Mouse (Mus musculus) MEL (cell line): ENCODE measurements around the gene Serinc5. TPM values are rescaled to one million over a fixed set of nuclear protein-coding genes. Genes with fewer than 3 reads are reported as not detected.

Experiments
- DNase-seq: peaks from one replicate; pipeline ENCODE4 v3.0.0; 2011; ENCODE audit warnings: low read depth, low spot score
- H3K27ac ChIP-seq: 2 replicates; pipeline ENCODE4 v1.5.1; 2012; ENCODE audit warnings: low read depth, mild to moderate bottlenecking, control low read depth, low read length, moderate library complexity; ENCODE audit not compliant: control insufficient read depth
- H3K27me3 ChIP-seq, 2 experiments: fragments of 150-350 bp in 1 of 2; sonication (generic) in 1 of 2; 2 replicates each; pipeline ENCODE4 v1.6.1; 2012; ENCODE audit warnings: low read length in 2 of 2, mild to moderate bottlenecking in 2 of 2, improper control_type of control experiment in 1 of 2, moderate library complexity in 1 of 2; ENCODE audit not compliant: insufficient read depth in 2 of 2, control insufficient read depth in 1 of 2
- H3K36me3 ChIP-seq, 2 experiments: 2 replicates each; pipeline ENCODE4 v1.6.1; 2012 to 2014; ENCODE audit warnings: low read length in 2 of 2, improper control_type of control experiment in 1 of 2, inconsistent platforms in 1 of 2, mild to moderate bottlenecking in 1 of 2; ENCODE audit not compliant: insufficient read depth in 2 of 2, control insufficient read depth in 1 of 2
- H3K4me1 ChIP-seq, 2 experiments: fragments of 150-350 bp in 1 of 2; sonication (generic) in 1 of 2; 2 replicates each; pipeline ENCODE4 v1.6.1; 2012; ENCODE audit warnings: low read length in 2 of 2, improper control_type of control experiment in 1 of 2, mild to moderate bottlenecking in 1 of 2; ENCODE audit not compliant: insufficient read depth in 2 of 2, control insufficient read depth in 1 of 2
- H3K4me3 ChIP-seq, 2 experiments: fragments of 150-350 bp in 1 of 2; sonication (generic) in 1 of 2; 2 replicates each; pipeline ENCODE4 v1.5.1; 2012; ENCODE audit warnings: low read depth in 2 of 2, low read length in 2 of 2, mild to moderate bottlenecking in 2 of 2, moderate library complexity in 2 of 2, control low read depth in 1 of 2, improper control_type of control experiment in 1 of 2; ENCODE audit not compliant: control insufficient read depth in 1 of 2, insufficient read depth in 1 of 2
- H3K79me2 ChIP-seq: 2 replicates; pipeline ENCODE4 v1.6.1; 2012; ENCODE audit warnings: mild to moderate bottlenecking, low read length, moderate library complexity; ENCODE audit not compliant: control insufficient read depth, poor library complexity, insufficient read depth
- H3K9ac ChIP-seq: 2 replicates; pipeline ENCODE4 v1.6.1; 2012; ENCODE audit warnings: low read depth, mild to moderate bottlenecking, control low read depth, low read length, moderate library complexity; ENCODE audit not compliant: control insufficient read depth, poor library complexity, severe bottlenecking
- H3K9me3 ChIP-seq: fragments of 150-350 bp; sonication (generic); replicated peaks from 2 replicates; pipeline ENCODE4 v1.6.1; 2012; ENCODE audit warnings: mild to moderate bottlenecking, low read length, improper control_type of control experiment, moderate library complexity; ENCODE audit not compliant: insufficient read depth
- BHLHE40 ChIP-seq: IDR thresholded peaks from 2 replicates; pipeline ENCODE4 v1.6.1; 2012; ENCODE audit warnings: low read depth, mild to moderate bottlenecking, inconsistent platforms, low read length, improper control_type of control experiment, borderline replicate concordance
- CHD1 ChIP-seq: IDR thresholded peaks from 2 replicates; pipeline ENCODE4 v1.6.1; 2012; ENCODE audit warnings: low read depth, mild to moderate bottlenecking, inconsistent platforms, low read length, improper control_type of control experiment
- CTCF ChIP-seq, 3 experiments: IDR thresholded peaks in 2 of 3; conservative IDR thresholded peaks in 1 of 3; 2 replicates each; pipeline ENCODE4 v1.5.1; 2011 to 2012; ENCODE audit warnings: low read length in 3 of 3, low read depth in 2 of 3, mild to moderate bottlenecking in 2 of 3, improper control_type of control experiment in 1 of 3, inconsistent platforms in 1 of 3, mixed read lengths in 1 of 3, moderate library complexity in 1 of 3; ENCODE audit not compliant: control insufficient read depth in 1 of 3, insufficient read depth in 1 of 3, poor library complexity in 1 of 3, severe bottlenecking in 1 of 3
- EP300 ChIP-seq, 2 experiments: IDR thresholded peaks; 2 replicates each; pipeline ENCODE4 v1.6.1; 2011; ENCODE audit warnings: improper control_type of control experiment in 2 of 2, low read length in 2 of 2, low read depth in 1 of 2, mild to moderate bottlenecking in 1 of 2
- ETS1 ChIP-seq: IDR thresholded peaks from 2 replicates; pipeline ENCODE4 v1.6.1; 2012; ENCODE audit warnings: low read depth, mild to moderate bottlenecking, inconsistent platforms, low read length, improper control_type of control experiment, moderate library complexity
- GATA1 ChIP-seq: IDR thresholded peaks from 2 replicates; pipeline ENCODE4 v1.6.1; 2011; ENCODE audit warnings: low read depth, low read length, improper control_type of control experiment
- MAFK ChIP-seq: IDR thresholded peaks from 2 replicates; pipeline ENCODE4 v1.6.1; 2011; ENCODE audit warnings: low read depth, mild to moderate bottlenecking, low read length, improper control_type of control experiment, borderline replicate concordance
- MXI1 ChIP-seq: IDR thresholded peaks from 2 replicates; pipeline ENCODE4 v1.6.1; 2011; ENCODE audit warnings: mild to moderate bottlenecking, low read depth, low read length, improper control_type of control experiment
- MYB ChIP-seq: IDR thresholded peaks from 2 replicates; pipeline ENCODE4 v1.6.1; 2011; ENCODE audit warnings: mild to moderate bottlenecking, low read depth, low read length, improper control_type of control experiment
- MYC ChIP-seq: IDR thresholded peaks from 2 replicates; pipeline ENCODE4 v1.6.1; 2011; ENCODE audit warnings: low read depth, mild to moderate bottlenecking, low read length, improper control_type of control experiment, moderate library complexity
- NELFE ChIP-seq: IDR thresholded peaks from 2 replicates; pipeline ENCODE4 v1.6.1; 2011; ENCODE audit warnings: low read depth, low read length, improper control_type of control experiment
- NRF1 ChIP-seq: IDR thresholded peaks from 2 replicates; pipeline ENCODE4 v1.6.1; 2014; ENCODE audit warnings: low read depth, mild to moderate bottlenecking, inconsistent platforms, low read length, improper control_type of control experiment, moderate library complexity; ENCODE audit not compliant: poor library complexity, insufficient read depth, severe bottlenecking
- POLR2A ChIP-seq, 2 experiments: IDR thresholded peaks; 2 replicates each; pipeline ENCODE4 v1.6.1; 2011 to 2012; ENCODE audit warnings: low read length in 2 of 2, mild to moderate bottlenecking in 2 of 2, control low read depth in 1 of 2, improper control_type of control experiment in 1 of 2, low read depth in 1 of 2, moderate library complexity in 1 of 2; ENCODE audit not compliant: control insufficient read depth in 1 of 2, insufficient read depth in 1 of 2, poor library complexity in 1 of 2
- RAD21 ChIP-seq: IDR thresholded peaks from 2 replicates; pipeline ENCODE4 v1.6.1; 2011; ENCODE audit warnings: mild to moderate bottlenecking, low read depth, low read length, improper control_type of control experiment
- SIN3A ChIP-seq: IDR thresholded peaks from 2 replicates; pipeline ENCODE4 v1.6.1; 2012; ENCODE audit warnings: low read length, improper control_type of control experiment, inconsistent platforms
- TAL1 ChIP-seq: IDR thresholded peaks from 2 replicates; pipeline ENCODE4 v1.6.1; 2012; ENCODE audit warnings: mild to moderate bottlenecking, inconsistent platforms, low read length, moderate library complexity, mixed read lengths
- USF1 ChIP-seq: IDR thresholded peaks from 2 replicates; pipeline ENCODE4 v1.6.1; 2014; ENCODE audit warnings: low read depth, mild to moderate bottlenecking, inconsistent platforms, low read length, improper control_type of control experiment, moderate library complexity
- ZC3H11A ChIP-seq: IDR thresholded peaks from 2 replicates; pipeline ENCODE4 v1.6.1; 2012; ENCODE audit warnings: low read depth, mild to moderate bottlenecking, inconsistent platforms, low read length, improper control_type of control experiment
- polyA plus RNA-seq, 2 experiments: library from polyadenylated mRNA; stranded (reverse) in 1 of 2; unstranded in 1 of 2; fragments of >175 nt in 1 of 2; fragments of >200 nt in 1 of 2; gene quantifications; 2 replicates each; pipeline versions ENCODE4 v1.2.1 to v1.2.4; 2012; ENCODE audit warnings: low replicate concordance in 2 of 2, low read depth in 1 of 2; ENCODE audit not compliant: insufficient read length in 2 of 2, insufficient read depth in 1 of 2, missing spikeins in 1 of 2
- total RNA-seq: library from RNA; depleted of rRNA; stranded (reverse); fragments of 300-350 nt; gene quantifications from 2 replicates; pipeline ENCODE4 v1.2.3, GENCODE M21; 2012

Serinc5 gene
- total and polyA plus RNA-seq, 3 experiments = 4.0 to 8.8 TPM; not detected in 1

- Histone ChIP-seq H3K9ac (no peak overlapping the region), H3K4me3 (no peak overlapping the region), H3K27me3 (no peaks in the 10 kb centered on the region), H3K27ac (no peak overlapping the region), H3K79me2 (no peaks in the 10 kb centered on the region), H3K9me3 (no peaks in the 10 kb centered on the region)
- TF ChIP-seq MXI1 = no peak
- TF ChIP-seq MYB = no peak
- no peak for TF ChIP-seq SIN3A
- no peak for TF ChIP-seq ZC3H11A
- TF ChIP-seq NELFE = no peak
- no peak for TF ChIP-seq CHD1
- no peak for TF ChIP-seq POLR2A (IDR thresholded peaks at IDR 0.05; ENCODE audit: control insufficient read depth in 1 of 2, insufficient read depth in 1 of 2, low read depth in 1 of 2, low read length in 2 of 2, poor library complexity in 1 of 2)
- TF ChIP-seq GATA1 = no peak
- TF ChIP-seq CTCF (IDR thresholded peaks at IDR 0.05 in 2 of 3, conservative IDR thresholded peaks at IDR 0.05 in 1 of 3; ENCODE audit: control insufficient read depth in 1 of 3, insufficient read depth in 1 of 3, low read depth in 2 of 3, low read length in 3 of 3, poor library complexity in 1 of 3, severe bottlenecking in 1 of 3) = no peak
- TF ChIP-seq, all 39 proteins: peak for 0
- H3K4me1 ChIP-seq = no peaks in the 10 kb centered on the region
- no peaks in the 10 kb centered on the region for H3K36me3 ChIP-seq
- no peak for DNase-seq
These were observed 83.1 kb downstream of the Serinc5 start for GRCm38 (mm10) chr13:92693866-92694550.

- Histone ChIP-seq H3K9ac (no peak overlapping the region), H3K9me3 (no peaks in the 10 kb centered on the region), H3K27ac (no peak overlapping the region), H3K36me3 (no peaks in the 10 kb centered on the region), H3K4me1 (no peaks in the 10 kb centered on the region), H3K79me2 (no peaks in the 10 kb centered on the region), H3K27me3 (no peaks in the 10 kb centered on the region), H3K4me3 (no peak overlapping the region)
- TF ChIP-seq MAFK = no peak
- TF ChIP-seq BHLHE40 = no peak
- TF ChIP-seq POLR2A (IDR thresholded peaks at IDR 0.05; ENCODE audit: control insufficient read depth in 1 of 2, insufficient read depth in 1 of 2, low read depth in 1 of 2, low read length in 2 of 2, poor library complexity in 1 of 2) = no peak
- TF ChIP-seq MYC = no peak
- TF ChIP-seq RAD21 = no peak
- no peak for TF ChIP-seq MXI1
- TF ChIP-seq CTCF (IDR thresholded peaks at IDR 0.05 in 2 of 3, conservative IDR thresholded peaks at IDR 0.05 in 1 of 3; ENCODE audit: control insufficient read depth in 1 of 3, insufficient read depth in 1 of 3, low read depth in 2 of 3, low read length in 3 of 3, poor library complexity in 1 of 3, severe bottlenecking in 1 of 3) = no peak
- no peak for TF ChIP-seq TAL1
- TF ChIP-seq NRF1 = no peak
- TF ChIP-seq ETS1 = no peak
- TF ChIP-seq USF1 = no peak
- no peak for TF ChIP-seq ZC3H11A
- TF ChIP-seq EP300 (IDR thresholded peaks at IDR 0.05; ENCODE audit: low read depth in 1 of 2, low read length in 2 of 2) = no peak
- DNase-seq = no peak
These were observed 85.6 kb downstream of the Serinc5 start for GRCm38 (mm10) chr13:92696491-92696939.
